Mouse (Mus musculus) liver, embryonic 14.5 days (tissue): Measurements from ENCODE around the gene Cnnm3. TPM values are rescaled to one million over a fixed set of nuclear protein-coding genes. Genes with fewer than 3 reads are reported as not detected.

ENCODE experiments used
- ATAC-seq: fragments of 200-750 bp; cut with Nextera tagmentation; 2 replicates; pipeline ENCODE4 v1.8.0; 2017; ENCODE audit warnings: moderate number of reproducible peaks, mild to moderate bottlenecking, moderate library complexity; ENCODE audit not compliant: insufficient read depth
- DNase-seq, 3 experiments: peaks; one replicate each; pipeline ENCODE4 v3.0.0-alpha.2; 2012 to 2013; ENCODE audit warnings: low read depth in 3 of 3, low spot score in 3 of 3
- H3K27ac ChIP-seq: fragments of 300-500 bp; sonication (generic); 2 replicates; pipeline ENCODE4 v1.5.1; 2014; ENCODE audit warnings: moderate library complexity, mild to moderate bottlenecking, control low read depth, inconsistent platforms
- H3K27me3 ChIP-seq: fragments of 300-500 bp; sonication (generic); 2 replicates; pipeline ENCODE4 v1.6.1; 2014; ENCODE audit warnings: mild to moderate bottlenecking, low read length, moderate library complexity; ENCODE audit not compliant: control insufficient read depth, insufficient read depth
- H3K36me3 ChIP-seq: fragments of 300-500 bp; sonication (generic); replicated peaks from 2 replicates; pipeline ENCODE4 v1.6.1; 2014; ENCODE audit warnings: low read depth; ENCODE audit not compliant: control insufficient read depth, insufficient read depth
- H3K4me1 ChIP-seq, 2 experiments: fragments of 200-500 bp in 1 of 2; fragments of 300-500 bp in 1 of 2; sonication (generic) in 1 of 2; replicated peaks; 2 replicates each; pipeline ENCODE4 v1.6.1; 2012 to 2014; ENCODE audit warnings: antibody characterized with exemption in 1 of 2, inconsistent platforms in 1 of 2, low read length in 1 of 2; ENCODE audit not compliant: control insufficient read depth in 2 of 2, insufficient read depth in 2 of 2
- H3K4me2 ChIP-seq: fragments of 300-500 bp; sonication (generic); 2 replicates; pipeline ENCODE4 v1.6.1; 2014; ENCODE audit warnings: low read depth, mild to moderate bottlenecking, control low read depth, moderate library complexity
- H3K4me3 ChIP-seq, 2 experiments: fragments of 200-500 bp in 1 of 2; fragments of 300-500 bp in 1 of 2; sonication (generic) in 1 of 2; 2 replicates each; pipeline ENCODE4 v1.5.1; 2012 to 2014; ENCODE audit warnings: low read depth in 2 of 2, low read length in 2 of 2, mild to moderate bottlenecking in 2 of 2, control low read depth in 1 of 2, inconsistent platforms in 1 of 2, moderate library complexity in 1 of 2; ENCODE audit not compliant: insufficient read depth in 1 of 2
- H3K9ac ChIP-seq: fragments of 300-500 bp; sonication (generic); replicated peaks from 2 replicates; pipeline ENCODE4 v1.6.1; 2014; ENCODE audit warnings: mild to moderate bottlenecking, control low read depth, moderate library complexity
- H3K9me3 ChIP-seq: fragments of 300-500 bp; sonication (generic); 2 replicates; pipeline ENCODE4 v1.6.1; 2016; ENCODE audit warnings: low read length, mixed read lengths; ENCODE audit not compliant: control insufficient read depth
- CTCF ChIP-seq: IDR thresholded peaks from 2 replicates; pipeline ENCODE4 v1.5.1; 2016; ENCODE audit warnings: antibody characterized with exemption, low read depth, control low read depth
- EP300 ChIP-seq: IDR thresholded peaks from 2 replicates; pipeline ENCODE4 v1.6.1; 2016; ENCODE audit warnings: antibody characterized with exemption, low read depth
- WGBS: fragments of 180-500 bp; shearing (Covaris S2); extraction: QIAGEN DNeasy Blood & Tissue Kit; methylation state at CpG from one replicate; pipeline ENCODE4 v1.1.7; 2014; ENCODE audit not compliant: insufficient replicate concordance; 5-methylcytosine and 5-hydroxymethylcytosine counted together
- microRNA-seq: library from miRNA; unstranded; fragments of <30 nt; microRNA quantifications from one replicate; pipeline ENCODE4, GENCODE M21; 2016
- polyA plus RNA-seq, 2 experiments: library from polyadenylated mRNA; depleted of rRNA in 1 of 2; stranded (reverse) in 1 of 2; unstranded in 1 of 2; fragments of >200 nt; fragmentation: Nextera tagmentation in 1 of 2; extraction: Ambion mirVana in 1 of 2; gene quantifications; 2 replicates each; pipeline versions ENCODE4 v1.2.1 to v1.2.3; 2012 to 2014

Gene Cnnm3
- polyA plus RNA-seq, 2 experiments: 0.86 to 3.7 TPM

DNA sequence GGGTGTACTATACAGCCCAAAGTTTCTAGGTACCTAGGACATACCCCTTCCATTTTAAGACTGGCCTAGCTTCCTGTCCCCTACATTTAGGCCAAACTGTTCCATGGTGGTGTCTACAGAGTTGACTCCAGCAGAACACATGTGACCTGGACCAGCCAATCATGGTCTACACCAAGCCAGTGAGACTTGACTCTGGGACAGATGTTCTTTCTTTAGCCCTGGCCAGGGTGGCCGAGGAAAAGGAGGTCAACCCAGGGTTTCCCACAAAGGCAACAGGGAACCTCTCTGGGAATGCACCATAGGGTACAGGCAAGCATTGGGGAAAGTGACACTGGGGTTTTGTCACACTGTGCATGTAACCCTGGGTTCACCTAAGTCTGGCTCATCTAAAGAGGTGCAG lies 61.0 kb downstream of the Cnnm3 start:
- ATAC-seq: no peak
- Histone ChIP-seq H3K9ac (no peak overlapping the region), H3K9me3 (no peaks in the 10 kb centered on the region), H3K4me3 (no peak overlapping the region), H3K4me2 (no peak overlapping the region), H3K27me3 (no peaks in the 10 kb centered on the region), H3K27ac (no peak overlapping the region), H3K4me1 (no peaks in the 10 kb centered on the region; a peak in 2 of 4 replicates), H3K36me3 (no peaks in the 10 kb centered on the region)
- 57% methylated on average over 1 of the region's 1 CpGs for WGBS
- no peak for DNase-seq
- no peak for TF ChIP-seq CTCF
- no peak for TF ChIP-seq EP300

DNA sequence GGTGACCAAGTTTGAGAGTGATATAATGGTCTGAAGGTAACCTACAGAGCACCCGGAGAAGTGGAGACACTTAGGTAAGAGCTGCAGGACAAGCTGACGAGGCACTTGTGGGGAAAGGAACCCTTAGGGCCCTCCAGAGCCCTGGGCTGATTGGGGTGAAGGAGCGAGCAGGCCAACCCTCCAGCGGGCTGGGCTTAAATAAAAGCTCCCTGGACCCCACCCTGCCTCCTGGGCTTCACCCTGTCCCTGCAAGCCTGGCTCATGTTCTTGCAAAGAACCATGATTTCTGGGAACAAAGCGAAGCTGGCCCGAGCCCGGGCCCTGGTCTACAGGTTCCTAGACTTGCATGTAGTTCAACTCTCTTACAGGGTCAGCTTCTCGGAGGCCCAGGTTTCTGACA lies 61.9 kb downstream of the Cnnm3 start:
- H3K4me1 ChIP-seq: no peaks in the 10 kb centered on the region; a peak in 2 of 4 replicates

DNA sequence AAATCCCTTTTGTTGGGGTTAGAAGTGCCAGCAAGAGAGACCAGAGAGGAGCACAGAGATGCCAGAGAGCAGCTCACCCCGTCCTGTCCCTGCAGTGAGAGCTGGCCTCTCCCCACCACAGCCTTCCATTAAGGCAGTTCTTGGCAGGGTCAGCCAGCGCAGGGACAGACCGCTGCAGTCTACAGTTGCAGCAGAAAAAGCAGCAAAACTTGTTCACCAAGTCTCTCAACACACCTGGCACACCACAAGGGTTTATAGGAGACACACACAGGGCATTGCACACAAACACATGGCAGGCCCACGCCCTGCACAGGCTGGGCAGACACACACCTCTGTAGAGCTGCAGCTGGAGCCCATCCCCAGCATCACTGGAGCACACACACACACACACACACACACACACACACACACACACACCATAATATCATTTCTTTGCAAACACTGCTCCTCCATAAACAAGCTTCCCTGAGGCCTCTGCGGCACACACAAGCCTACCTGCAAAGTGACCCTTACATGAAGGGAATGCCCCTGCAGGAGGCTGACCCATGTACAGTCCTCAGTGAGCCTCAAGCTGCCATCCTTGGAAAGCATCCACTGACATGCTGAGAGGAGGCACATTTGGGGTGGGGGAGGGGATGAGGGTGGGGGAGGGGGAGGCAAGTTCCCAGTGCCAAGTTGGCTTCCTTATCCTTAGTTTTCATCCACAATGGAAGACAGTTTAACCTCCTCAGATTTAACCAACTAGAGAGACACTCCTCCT lies 62.7 kb downstream of the Cnnm3 start:
- no peak overlapping the region for H3K4me2 ChIP-seq
- H3K27ac ChIP-seq: no peak overlapping the region
- no peak overlapping the region for H3K4me3 ChIP-seq
- H3K9ac ChIP-seq: no peak overlapping the region
- ATAC-seq (no peak), DNase-seq (no peak)
- H3K27me3 ChIP-seq: no peaks in the 10 kb centered on the region
- no peaks in the 10 kb centered on the region; a peak in 1 of 4 replicates for H3K4me1 ChIP-seq
- WGBS: 68% methylated on average over 5 of the region's 5 CpGs
- H3K9me3 ChIP-seq: no peaks in the 10 kb centered on the region
- no peak for TF ChIP-seq CTCF
- no peak for TF ChIP-seq EP300
- H3K36me3 ChIP-seq: no peaks in the 10 kb centered on the region

More for the DNA sequence above, 61.9 kb downstream of the Cnnm3 start:
- WGBS: 70% methylated on average over 8 of the region's 8 CpGs
- ATAC-seq (no peak), DNase-seq (no peak)
- H3K4me2 ChIP-seq: no peak overlapping the region
- no peaks in the 10 kb centered on the region for H3K27me3 ChIP-seq
- no peak overlapping the region for H3K9ac ChIP-seq
- no peaks in the 10 kb centered on the region for H3K36me3 ChIP-seq
- H3K9me3 ChIP-seq: no peaks in the 10 kb centered on the region
- TF ChIP-seq EP300: no peak
- TF ChIP-seq CTCF: no peak
- no peak overlapping the region for H3K4me3 ChIP-seq
- no peak overlapping the region for H3K27ac ChIP-seq

DNA sequence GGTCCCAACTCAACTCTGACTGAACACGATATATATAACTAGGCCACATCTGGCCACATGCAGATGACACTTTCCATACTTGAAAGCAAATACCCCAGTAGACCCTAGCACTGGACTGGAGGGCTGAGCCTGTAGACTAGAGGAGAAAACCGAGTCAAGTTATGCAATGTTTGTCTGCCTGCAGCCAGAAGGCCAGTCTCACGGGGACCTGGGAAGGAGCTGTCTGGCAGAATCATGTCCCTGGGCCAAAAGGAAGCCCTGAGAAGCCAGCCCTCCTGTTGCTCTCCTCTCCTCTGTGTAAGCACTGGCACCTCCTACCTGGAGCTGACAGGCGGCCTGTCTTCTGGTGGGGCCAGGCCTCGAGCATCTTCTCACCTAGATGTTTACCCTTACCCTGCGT lies 63.7 kb downstream of the Cnnm3 start:
- Histone ChIP-seq H3K27ac (no peak overlapping the region), H3K4me2 (no peak overlapping the region), H3K27me3 (no peaks in the 10 kb centered on the region), H3K36me3 (no peaks in the 10 kb centered on the region), H3K9ac (no peak overlapping the region), H3K4me3 (no peak overlapping the region), H3K4me1 (peaks cover 4 to 6% of the 10 kb centered on the region in 2 experiments; a peak in 3 of 4 replicates), H3K9me3 (no peaks in the 10 kb centered on the region)
- DNase-seq (no peak), ATAC-seq (no peak)
- 44% methylated on average over 6 of the region's 6 CpGs for WGBS
- no peak for TF ChIP-seq CTCF

DNA sequence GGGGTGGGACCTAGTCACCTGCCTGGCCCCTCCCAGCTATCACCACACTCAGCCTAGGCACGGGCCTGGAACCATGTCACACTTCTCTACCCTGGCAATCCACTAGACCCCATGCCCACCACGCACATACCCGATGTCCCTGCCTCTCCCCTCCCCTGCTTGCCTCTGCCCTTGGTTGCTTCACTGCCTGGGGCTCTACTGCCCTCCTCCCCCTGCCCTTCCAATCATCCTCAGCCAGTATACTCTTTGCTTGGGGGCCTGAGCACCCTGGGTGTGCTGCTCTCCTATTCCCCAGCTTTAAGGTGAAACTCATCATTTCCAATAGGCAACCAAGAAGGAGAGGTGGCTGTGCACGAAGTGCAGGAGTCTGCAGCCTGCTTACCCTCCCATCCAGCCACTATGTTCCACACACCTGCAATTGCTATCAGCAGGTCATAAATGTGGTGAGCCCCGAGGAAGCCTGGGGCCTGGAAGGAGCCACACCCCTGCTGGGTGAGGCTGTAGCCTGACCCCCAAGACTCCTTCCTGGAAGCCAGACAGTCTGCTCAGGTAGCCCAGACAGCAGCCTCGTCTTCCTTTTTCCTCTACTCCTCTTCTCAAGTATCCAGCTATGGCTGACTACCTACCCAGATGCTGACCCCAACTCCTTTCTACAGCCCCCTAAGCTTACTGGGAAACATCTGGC lies 65.5 kb downstream of the Cnnm3 start:
- 54% methylated on average over 6 of the region's 6 CpGs for WGBS
- no peak overlapping the region for H3K4me2 ChIP-seq
- H3K27me3 ChIP-seq: no peaks in the 10 kb centered on the region
- no peak for TF ChIP-seq EP300
- TF ChIP-seq CTCF: no peak
- no peaks in the 10 kb centered on the region for H3K36me3 ChIP-seq
- no peaks in the 10 kb centered on the region for H3K9me3 ChIP-seq
- H3K4me1 ChIP-seq: peaks cover 4 to 15% of the 10 kb centered on the region in 2 experiments
- H3K9ac ChIP-seq: no peak overlapping the region
- no peak overlapping the region for H3K4me3 ChIP-seq
- H3K27ac ChIP-seq: no peak overlapping the region
- DNase-seq: no peak
- no peak for ATAC-seq

Small RNAs within 50 kb of the gene (microRNA-seq; reads per million reads assigned to microRNA genes)
- gene Gm47280: not detected

Other genes starting within 250 kb of the Cnnm3 start
- 2.0 and 2.6 TPM in 2 replicates for gene Neurl3, start 237.2 kb upstream of the Cnnm3 start, polyA plus RNA-seq (2012; rRNA removed)
- 1.5 and 1.9 TPM in 2 replicates for gene Neurl3, start 237.2 kb upstream of the Cnnm3 start, polyA plus RNA-seq (2014; fragmentation: Nextera tagmentation; extraction: Ambion mirVana)
- 0.67 and 1.1 TPM in 2 replicates for gene Arid5a, start 204.1 kb upstream of the Cnnm3 start, polyA plus RNA-seq (2012; rRNA removed)
- gene Arid5a, start 204.1 kb upstream of the Cnnm3 start, polyA plus RNA-seq (2014; fragmentation: Nextera tagmentation; extraction: Ambion mirVana): 1.2 and 1.9 TPM in 2 replicates
- gene Kansl3, start 142.7 kb upstream of the Cnnm3 start, polyA plus RNA-seq (2012; rRNA removed): 9.2 and 10.9 TPM in 2 replicates
- 7.2 and 8.6 TPM in 2 replicates for gene Kansl3, start 142.7 kb upstream of the Cnnm3 start, polyA plus RNA-seq (2014; fragmentation: Nextera tagmentation; extraction: Ambion mirVana)
- 0.02 and 0.03 TPM in 2 replicates for gene Fer1l5, start 139.6 kb upstream of the Cnnm3 start, polyA plus RNA-seq (2012; rRNA removed)
- gene Fer1l5, start 139.6 kb upstream of the Cnnm3 start, polyA plus RNA-seq (2014; fragmentation: Nextera tagmentation; extraction: Ambion mirVana): 0.13 and 0.15 TPM in 2 replicates
- 4.8 and 5.5 TPM in 2 replicates for gene Lman2l, start 66.6 kb upstream of the Cnnm3 start, polyA plus RNA-seq (2012; rRNA removed)
- 7.0 and 7.4 TPM in 2 replicates for gene Lman2l, start 66.6 kb upstream of the Cnnm3 start, polyA plus RNA-seq (2014; fragmentation: Nextera tagmentation; extraction: Ambion mirVana)
- gene Cnnm4, start 40.2 kb upstream of the Cnnm3 start, polyA plus RNA-seq (2012; rRNA removed): 0.85 and 0.89 TPM in 2 replicates
- gene Cnnm4, start 40.2 kb upstream of the Cnnm3 start, polyA plus RNA-seq (2014; fragmentation: Nextera tagmentation; extraction: Ambion mirVana): 2.1 and 2.2 TPM in 2 replicates
- 2.3 TPM in 2 replicates for gene Ankrd23, start 25.0 kb downstream of the Cnnm3 start, polyA plus RNA-seq (2012; rRNA removed)
- 0.59 and 0.80 TPM in 2 replicates for gene Ankrd23, start 25.0 kb downstream of the Cnnm3 start, polyA plus RNA-seq (2014; fragmentation: Nextera tagmentation; extraction: Ambion mirVana)
- not detected in 2 replicates for gene Gm42417, start 27.6 kb downstream of the Cnnm3 start, polyA plus RNA-seq (2012; rRNA removed)
- not detected in 2 replicates for gene Gm42417, start 27.6 kb downstream of the Cnnm3 start, polyA plus RNA-seq (2014; fragmentation: Nextera tagmentation; extraction: Ambion mirVana)
- gene Ankrd39, start 35.6 kb downstream of the Cnnm3 start, polyA plus RNA-seq (2012; rRNA removed): 3.5 and 3.8 TPM in 2 replicates
- gene Ankrd39, start 35.6 kb downstream of the Cnnm3 start, polyA plus RNA-seq (2014; fragmentation: Nextera tagmentation; extraction: Ambion mirVana): 5.0 and 5.1 TPM in 2 replicates
- gene Sema4c, start 46.5 kb downstream of the Cnnm3 start, polyA plus RNA-seq (2012; rRNA removed): 2.3 and 2.8 TPM in 2 replicates
- 0.25 and 0.35 TPM in 2 replicates for gene Sema4c, start 46.5 kb downstream of the Cnnm3 start, polyA plus RNA-seq (2014; fragmentation: Nextera tagmentation; extraction: Ambion mirVana)
- 0.21 TPM in 2 replicates for gene Fam178b, start 171.3 kb downstream of the Cnnm3 start, polyA plus RNA-seq (2012; rRNA removed)
- gene Fam178b, start 171.3 kb downstream of the Cnnm3 start, polyA plus RNA-seq (2014; fragmentation: Nextera tagmentation; extraction: Ambion mirVana): 0.27 TPM in 1 of 2 replicates, not detected in the other
- 179 and 292 TPM in 2 replicates for gene Cox5b, start 179.6 kb downstream of the Cnnm3 start, polyA plus RNA-seq (2012; rRNA removed)
- 515 and 525 TPM in 2 replicates for gene Cox5b, start 179.6 kb downstream of the Cnnm3 start, polyA plus RNA-seq (2014; fragmentation: Nextera tagmentation; extraction: Ambion mirVana)
- gene 4933424G06Rik, start 198.3 kb downstream of the Cnnm3 start, polyA plus RNA-seq (2012; rRNA removed): not detected in 2 replicates
- not detected in 2 replicates for gene 4933424G06Rik, start 198.3 kb downstream of the Cnnm3 start, polyA plus RNA-seq (2014; fragmentation: Nextera tagmentation; extraction: Ambion mirVana)
- gene Actr1b, start 202.6 kb downstream of the Cnnm3 start, polyA plus RNA-seq (2012; rRNA removed): 20.7 and 27.5 TPM in 2 replicates
- gene Actr1b, start 202.6 kb downstream of the Cnnm3 start, polyA plus RNA-seq (2014; fragmentation: Nextera tagmentation; extraction: Ambion mirVana): 21.4 and 22.2 TPM in 2 replicates
- gene Zap70, start 249.9 kb downstream of the Cnnm3 start, polyA plus RNA-seq (2012; rRNA removed): 0.04 and 0.06 TPM in 2 replicates
- gene Zap70, start 249.9 kb downstream of the Cnnm3 start, polyA plus RNA-seq (2014; fragmentation: Nextera tagmentation; extraction: Ambion mirVana): not detected in 2 replicates